Mouse (Mus musculus) cerebral cortex, adult 2 months (tissue): Measurements from ENCODE around the gene Xrra1.

Source experiments
- WGBS: fragments of 180-500 bp; shearing (Covaris S2); methylation state at CpG from one replicate; pipeline ENCODE4 v1.1.7; 2018; 5-methylcytosine and 5-hydroxymethylcytosine counted together

The Xrra1 gene

DNA sequence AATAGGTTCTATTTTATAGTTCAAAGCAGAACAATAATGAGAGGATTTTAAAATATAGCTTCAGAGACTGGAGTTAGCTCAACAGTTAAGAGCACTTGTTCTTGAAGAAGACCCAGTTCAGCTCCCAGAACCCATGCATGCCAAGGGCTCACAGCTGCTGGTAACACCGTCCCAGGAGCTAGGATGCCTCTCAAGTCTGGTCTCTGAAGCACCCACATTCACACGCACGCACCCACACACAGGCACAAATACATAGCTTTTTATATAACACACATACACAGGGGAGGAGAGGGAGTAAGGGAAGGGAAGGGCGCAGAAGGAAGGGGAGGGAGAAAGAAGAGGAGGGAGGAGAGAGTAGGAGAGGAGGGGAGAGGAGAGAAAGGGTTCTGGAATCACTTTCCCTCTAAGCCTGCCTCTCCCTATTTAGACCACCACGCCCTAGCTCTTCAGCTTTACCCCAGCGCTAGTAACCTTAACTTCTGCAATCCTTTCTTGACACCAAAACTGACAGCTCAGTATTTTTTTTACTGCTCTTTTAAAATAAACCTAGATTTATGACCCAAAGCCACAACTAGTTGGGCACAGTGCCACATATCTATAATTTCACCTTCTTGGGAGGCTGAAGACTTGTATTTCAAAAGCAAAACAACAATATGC, 94.7 kb downstream of the Xrra1 start:
- WGBS, result 47% methylated on average over 6 of the region's 6 CpGs

GRCm38 (mm10) chr7:99954212-99954611, 95.3 kb downstream of the Xrra1 start:
- 66% methylated on average over 8 of the region's 8 CpGs for WGBS

GRCm38 (mm10) chr7:99956095-99956494, 97.2 kb downstream of the Xrra1 start:
- 96% methylated on average over 7 of the region's 7 CpGs for WGBS

GRCm38 (mm10) chr7:99957226-99957965, 98.5 kb downstream of the Xrra1 start:
- 39% methylated on average over 12 of the region's 12 CpGs for WGBS

DNA sequence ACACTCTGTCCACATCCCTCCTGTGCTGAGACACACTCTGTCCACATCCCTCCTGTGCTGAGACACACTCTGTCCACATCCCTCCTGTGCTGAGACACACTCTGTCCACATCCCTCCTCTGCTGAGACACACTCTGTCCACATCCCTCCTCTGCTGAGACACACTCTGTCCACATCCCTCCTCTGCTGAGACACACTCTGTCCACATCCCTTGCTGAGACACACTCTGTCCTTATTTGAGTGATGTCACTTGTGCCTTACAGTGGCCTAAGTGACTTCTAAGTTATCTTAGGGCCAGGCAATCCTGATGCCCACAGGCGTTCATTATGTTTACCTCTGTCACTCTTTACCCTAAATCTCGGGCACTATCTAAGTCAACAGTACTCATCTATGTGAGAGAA, 101.7 kb downstream of the Xrra1 start:
- WGBS, result 69% methylated on average over 2 of the region's 2 CpGs

DNA sequence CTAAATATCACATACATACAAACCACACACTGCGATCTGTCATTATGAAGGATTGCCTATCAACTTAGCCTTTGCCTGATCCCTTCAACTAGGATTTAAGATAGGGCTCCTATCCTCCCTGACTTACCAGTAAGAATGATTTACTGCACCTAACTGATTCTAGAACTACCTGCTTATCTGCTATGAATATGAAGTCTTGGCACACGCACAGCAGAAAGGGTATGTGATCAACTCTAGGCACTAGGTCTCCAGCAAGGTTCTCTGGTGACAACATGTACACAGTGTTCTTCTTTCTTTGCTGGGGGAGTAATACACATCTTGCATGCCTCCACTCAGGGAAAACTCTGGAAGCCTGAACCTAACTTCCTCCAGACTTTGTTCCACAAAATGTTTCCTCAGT, 102.6 kb downstream of the Xrra1 start:
- 83% methylated on average over 2 of the region's 2 CpGs for WGBS

- WGBS, result 38% methylated on average over 8 of the region's 8 CpGs
These were observed 103.8 kb downstream of the Xrra1 start for GRCm38 (mm10) chr7:99962536-99963236.

DNA sequence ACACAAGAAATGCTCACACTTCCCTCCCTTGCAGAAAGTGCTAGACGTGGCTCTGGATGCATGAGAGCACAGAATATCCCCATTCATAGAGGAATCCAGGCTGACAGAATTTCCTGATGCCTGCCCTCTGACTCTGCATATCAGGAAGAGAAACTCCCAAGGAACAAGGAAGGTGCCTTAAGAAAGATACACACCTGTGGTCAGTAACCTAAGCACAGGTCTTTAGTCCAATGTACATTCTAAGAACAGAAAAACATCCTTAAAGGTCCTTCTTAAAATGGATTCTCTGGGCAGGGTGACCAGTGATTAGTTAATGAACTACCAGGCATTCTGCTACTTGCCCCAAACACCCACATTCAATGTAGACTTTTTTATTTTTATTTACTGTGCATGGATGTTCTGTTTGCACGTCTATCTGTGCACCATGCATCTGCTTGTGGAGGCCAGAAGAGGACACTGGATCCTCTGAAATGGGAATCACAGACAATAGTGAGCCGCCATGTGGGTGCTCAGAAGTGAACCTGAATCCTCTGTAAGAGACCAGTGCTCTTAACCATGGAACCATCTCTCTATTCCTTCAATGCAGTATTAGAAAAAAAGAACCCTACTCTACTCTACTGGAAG, 104.4 kb downstream of the Xrra1 start:
- WGBS, result 52% methylated on average over 3 of the region's 3 CpGs

DNA sequence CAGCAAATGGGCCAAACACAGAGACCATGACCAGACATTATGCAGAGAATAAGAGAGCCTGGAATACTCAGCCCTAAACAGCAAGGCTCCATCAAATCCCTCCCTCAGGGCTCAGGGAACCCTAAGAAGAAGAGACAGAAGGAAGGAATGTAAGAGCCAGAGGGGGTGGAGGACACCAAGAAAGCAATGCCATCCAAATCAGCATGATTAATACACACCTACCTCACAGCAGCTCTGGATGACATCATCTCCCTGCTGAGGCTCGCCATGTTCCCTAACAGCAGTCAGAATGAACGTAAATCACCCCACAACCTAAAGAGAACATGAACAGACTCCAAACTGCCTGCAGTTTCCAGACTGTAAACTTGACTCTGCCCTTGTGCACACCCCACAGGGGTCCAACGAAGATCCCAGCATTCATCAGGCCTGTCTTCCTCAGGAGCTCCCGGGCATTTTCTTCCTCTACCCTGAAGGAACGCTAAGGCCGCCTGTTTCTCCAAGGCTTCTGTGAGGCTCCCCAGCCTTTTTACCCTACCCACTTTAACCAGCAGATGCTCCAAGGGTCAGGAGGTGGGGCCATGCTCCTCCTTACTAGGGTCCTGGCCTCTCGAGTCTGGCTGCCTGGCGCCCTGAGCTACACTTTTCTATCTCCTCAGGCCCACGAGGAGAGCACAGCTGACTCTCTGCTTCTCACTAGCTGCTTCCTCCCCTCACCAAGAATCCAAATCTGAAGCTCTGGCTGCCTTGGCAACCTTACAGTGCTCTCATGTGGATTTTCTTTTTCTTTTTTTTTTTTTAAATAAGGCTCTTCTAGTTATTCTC, 106.3 kb downstream of the Xrra1 start:
- WGBS, result 23% methylated on average over 9 of the region's 9 CpGs

DNA sequence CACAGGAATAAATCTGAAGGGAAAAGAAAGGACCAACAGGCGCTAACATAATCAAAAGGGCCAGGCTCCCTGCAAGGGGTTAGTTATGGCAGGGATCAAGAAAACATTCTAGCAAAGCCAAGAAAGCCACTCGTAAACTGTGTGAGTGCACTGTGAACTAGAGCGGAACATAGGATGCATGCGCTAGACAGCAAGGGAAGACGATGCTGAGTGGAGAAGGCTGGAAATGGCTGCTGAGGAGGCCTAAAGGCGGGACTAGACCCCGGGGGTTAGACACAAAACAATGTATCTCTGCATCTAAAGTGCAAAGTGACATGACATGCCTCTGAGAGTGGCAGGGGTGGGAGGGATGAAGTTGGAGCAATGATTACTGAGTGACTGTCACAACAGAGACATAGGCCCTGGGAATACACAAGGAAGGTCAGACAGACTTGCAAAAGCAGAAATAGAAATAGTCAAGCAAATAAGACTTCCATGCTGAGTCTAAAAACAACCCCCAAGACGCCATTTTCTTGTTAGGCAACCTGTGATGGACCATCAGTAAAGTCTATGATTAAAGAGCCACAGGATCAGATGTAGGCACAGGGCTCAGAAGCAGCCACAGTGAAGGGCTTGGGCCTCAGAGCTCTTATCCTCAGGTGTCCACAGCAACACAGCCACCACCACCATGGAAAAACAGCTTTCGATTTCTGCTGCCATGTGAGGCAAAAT, 107.2 kb downstream of the Xrra1 start:
- WGBS, result 38% methylated on average over 9 of the region's 9 CpGs
